Mouse (Mus musculus) megakaryocyte, embryonic 14.5 days (primary cell): ENCODE results near the gene Tln2.

Experiments used
- FLI1 ChIP-seq: IDR thresholded peaks from 2 replicates; pipeline ENCODE4 v1.6.1; 2012; ENCODE audit warnings: low read length, inconsistent platforms, mixed read lengths
- GATA1 ChIP-seq: IDR thresholded peaks from 3 replicates; pipeline ENCODE4 v1.6.1; 2012; ENCODE audit warnings: mixed read lengths, low read length, inconsistent platforms, borderline replicate concordance

DNA sequence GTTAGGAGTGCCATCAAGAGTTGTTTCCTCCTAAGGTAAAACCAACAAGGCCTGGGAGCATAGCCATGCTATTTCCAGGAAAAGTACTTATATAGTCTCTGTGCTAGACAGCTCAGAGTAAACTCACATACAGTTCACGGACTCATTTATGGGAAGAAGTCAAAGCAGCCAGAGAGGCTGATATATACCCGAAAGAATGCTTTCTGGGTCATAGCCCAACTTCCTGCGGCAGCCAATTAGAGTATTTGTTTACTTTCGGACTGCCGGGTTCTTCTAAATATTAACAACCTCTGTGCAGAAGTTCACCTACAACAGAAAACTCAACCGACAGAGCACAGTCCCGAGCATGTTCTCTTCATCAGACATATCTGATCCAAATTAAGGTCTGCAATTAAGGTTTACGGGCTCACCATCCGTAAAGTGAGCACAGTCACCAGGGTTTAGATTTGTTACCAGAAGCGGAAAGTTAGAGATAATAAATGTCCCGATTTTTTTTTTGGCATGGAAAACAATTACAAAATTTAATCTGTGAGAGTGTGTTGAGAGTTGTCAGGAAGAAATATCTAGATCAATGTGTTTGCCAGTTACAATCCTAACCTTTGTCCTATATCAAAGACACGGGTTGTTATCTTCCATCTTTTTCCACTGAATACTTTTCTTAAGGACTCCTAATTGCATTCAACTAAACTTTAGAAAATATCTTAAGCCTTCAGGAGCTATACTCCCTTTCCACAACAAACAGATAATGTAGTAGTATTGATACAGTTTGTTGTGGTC is 323.9 kb downstream of the Tln2 start:
- TF ChIP-seq GATA1 (no peak), FLI1 (no peak)
